Mouse (Mus musculus) cerebellum, adult 11-12 months (tissue): ENCODE measurements around the gene Myh14.
A peak's percentile ranks its signal among the peaks of the same experiment; 100 is the strongest.
"Not testable (repeated sequence)": the region's sequence is repeated elsewhere in the genome, so short reads cannot be mapped to it uniquely, and the experiment has no call there.

Experiments used
- DNase-seq: peaks from one replicate; pipeline ENCODE4 v3.0.0; 2022

Myh14 gene

GRCm38 (mm10) chr7:44670803-44671202 is at the start of gene Myh14:
TSS of gene Myh14 (minus strand) at chr7:44670843.
- peak; percentile 99 for DNase-seq

GRCm38 (mm10) chr7:44709881-44710280 is 39.2 kb upstream of the Myh14 start:
- DNase-seq, result no peak

- DNase-seq, result no peak
Measured at GRCm38 (mm10) chr7:44708574-44708973, 37.9 kb upstream of the Myh14 start, which contains the start of gene Izumo2. TSS of gene Izumo2 (plus strand) at chr7:44708742.

- not testable (repeated sequence) for DNase-seq
Measured at GRCm38 (mm10) chr7:44708093-44708492, 37.5 kb upstream of the Myh14 start.

GRCm38 (mm10) chr7:44707169-44707675 is 36.6 kb upstream of the Myh14 start:
- no peak for DNase-seq

- DNase-seq, result no peak
Measured at GRCm38 (mm10) chr7:44706322-44706721, 35.7 kb upstream of the Myh14 start.

GRCm38 (mm10) chr7:44705086-44705485 is 34.4 kb upstream of the Myh14 start:
- DNase-seq, result no peak

GRCm38 (mm10) chr7:44704363-44704762 is 33.7 kb upstream of the Myh14 start:
- no peak for DNase-seq

- no peak for DNase-seq
Measured at GRCm38 (mm10) chr7:44702985-44703384, 32.3 kb upstream of the Myh14 start.

GRCm38 (mm10) chr7:44701921-44702320 is 31.3 kb upstream of the Myh14 start:
- DNase-seq, result peak; percentile 63

GRCm38 (mm10) chr7:44697980-44698379 is 27.3 kb upstream of the Myh14 start:
- DNase-seq, result no peak

- DNase-seq, result peak; percentile 72
Measured at GRCm38 (mm10) chr7:44697191-44697710, 26.6 kb upstream of the Myh14 start.

- no peak for DNase-seq
Measured at GRCm38 (mm10) chr7:44695223-44695622, 24.6 kb upstream of the Myh14 start.

- no peak for DNase-seq
Measured at GRCm38 (mm10) chr7:44693427-44694175, 23.0 kb upstream of the Myh14 start.

GRCm38 (mm10) chr7:44689331-44689730 is 18.7 kb upstream of the Myh14 start:
- DNase-seq, result no peak

GRCm38 (mm10) chr7:44688890-44689289 is 18.2 kb upstream of the Myh14 start:
- no peak for DNase-seq

- no peak for DNase-seq
Measured at GRCm38 (mm10) chr7:44685531-44686402, 15.1 kb upstream of the Myh14 start.

- DNase-seq, result no peak
Measured at GRCm38 (mm10) chr7:44683656-44684055, 13.0 kb upstream of the Myh14 start.

GRCm38 (mm10) chr7:44676611-44677010 is 6.0 kb upstream of the Myh14 start:
- peak; percentile 91 for DNase-seq

- peak; percentile 61 for DNase-seq
Measured at GRCm38 (mm10) chr7:44676126-44676525, 5.5 kb upstream of the Myh14 start.

GRCm38 (mm10) chr7:44675171-44675570 is 4.5 kb upstream of the Myh14 start:
- DNase-seq, result no peak

GRCm38 (mm10) chr7:44674511-44674910 is 3.9 kb upstream of the Myh14 start:
- no peak for DNase-seq

GRCm38 (mm10) chr7:44672193-44672592 is 1.6 kb upstream of the Myh14 start:
- DNase-seq, result no peak
